Mouse (Mus musculus): ENCODE data around the gene Trub2. TPM values are rescaled to one million over a fixed set of nuclear protein-coding genes. Genes with fewer than 3 reads are reported as not detected.
A peak's percentile ranks its signal among the peaks of the same experiment; 100 is the strongest.

Gene Trub2
- total RNA-seq, 1 experiment: 78.5 TPM

- in situ Hi-C loops (cut with MboI; ENCODE audit: low sequenced_read_pairs in 2 of 2, unreplicated experiment in 2 of 2): no loop called here
- no peak for TF ChIP-seq ZNF384 (IDR thresholded peaks at IDR 0.05; ENCODE audit: low read depth, low read length)
- Histone ChIP-seq H3K36me3 (ENCODE audit: control insufficient read depth, insufficient read depth, low read length, poor library complexity, severe bottlenecking) (peaks cover 27% of the 10 kb centered on the region), H3K9ac (ENCODE audit: insufficient read depth, low read depth, low read length, poor library complexity, severe bottlenecking) (no peak overlapping the region), H3K9me3 (ENCODE audit: control insufficient read depth, insufficient read depth, low read depth, low read length) (no peaks in the 10 kb centered on the region), H3K4me3 (ENCODE audit: insufficient read depth in 1 of 2, low read depth in 1 of 2, low read length in 2 of 2, poor library complexity in 1 of 2, severe bottlenecking in 1 of 2) (no peak overlapping the region), H3K27ac (ENCODE audit: insufficient read depth, low read depth, low read length, poor library complexity, severe bottlenecking) (peak overlapping the region; percentile 56; the same call in 1 of the 2 replicates), H3K4me1 (ENCODE audit: control insufficient read depth in 2 of 2, insufficient read depth in 2 of 2, low read length in 2 of 2, poor library complexity in 1 of 2) (peaks cover 3 to 30% of the 10 kb centered on the region in 2 experiments; a peak in 3 of 4 replicates)
- DNase-seq (ENCODE audit: low read depth, low spot score): no peak
Observed at GRCm38 (mm10) chr2:29713501-29713900, 74.8 kb downstream of the Trub2 start.

- in situ Hi-C loops (cut with MboI; ENCODE audit: low sequenced_read_pairs in 2 of 2, unreplicated experiment in 2 of 2): no loop called here
- no peak for DNase-seq (ENCODE audit: low read depth, low spot score)
- Histone ChIP-seq H3K9ac (ENCODE audit: insufficient read depth, low read depth, low read length, poor library complexity, severe bottlenecking) (no peak overlapping the region), H3K9me3 (ENCODE audit: control insufficient read depth, insufficient read depth, low read depth, low read length) (no peaks in the 10 kb centered on the region), H3K4me3 (ENCODE audit: insufficient read depth in 1 of 2, low read depth in 1 of 2, low read length in 2 of 2, poor library complexity in 1 of 2, severe bottlenecking in 1 of 2) (no peak overlapping the region), H3K27ac (ENCODE audit: insufficient read depth, low read depth, low read length, poor library complexity, severe bottlenecking) (no peak overlapping the region), H3K4me1 (ENCODE audit: control insufficient read depth in 2 of 2, insufficient read depth in 2 of 2, low read length in 2 of 2, poor library complexity in 1 of 2) (peaks cover 3 to 33% of the 10 kb centered on the region in 2 experiments; a peak in 3 of 4 replicates), H3K36me3 (ENCODE audit: control insufficient read depth, insufficient read depth, low read length, poor library complexity, severe bottlenecking) (peaks cover 31% of the 10 kb centered on the region)
- no peak for TF ChIP-seq ZC3H11A (IDR thresholded peaks at IDR 0.05; ENCODE audit: borderline replicate concordance, low read depth, low read length)
- TF ChIP-seq MAFK (IDR thresholded peaks at IDR 0.05; ENCODE audit: insufficient read depth, low read depth, low read length): no peak
- TF ChIP-seq HCFC1 (IDR thresholded peaks at IDR 0.05; ENCODE audit: borderline replicate concordance, insufficient read depth, low read length): no peak
- TF ChIP-seq ZNF384 (IDR thresholded peaks at IDR 0.05; ENCODE audit: low read depth, low read length): no peak
- TF ChIP-seq CHD2 (IDR thresholded peaks at IDR 0.05; ENCODE audit: low read depth, low read length): no peak
Observed at GRCm38 (mm10) chr2:29711877-29712276, 76.4 kb downstream of the Trub2 start.

Other genes starting within 250 kb of the Trub2 start
- gene Rapgef1, start 168.8 kb downstream of the Trub2 start, total RNA-seq (2012; rRNA removed): 48.5 and 54.6 TPM in 2 replicates
- 0.27 and 0.42 TPM in 2 replicates for gene Gm13420, start 36.8 kb downstream of the Trub2 start, total RNA-seq (2012; rRNA removed)
- not detected in 2 replicates for gene Gm13547, start 29.2 kb downstream of the Trub2 start, total RNA-seq (2012; rRNA removed)
- 18.3 and 30.4 TPM in 2 replicates for gene Coq4, start 1.0 kb downstream of the Trub2 start, total RNA-seq (2012; rRNA removed)
- 38.9 and 47.7 TPM in 2 replicates for gene Slc27a4, start 14.1 kb upstream of the Trub2 start, total RNA-seq (2012; rRNA removed)
- gene Urm1, start 31.6 kb upstream of the Trub2 start, total RNA-seq (2012; rRNA removed): 44.3 and 50.8 TPM in 2 replicates
- 15.8 and 24.5 TPM in 2 replicates for gene Cercam, start 80.7 kb upstream of the Trub2 start, total RNA-seq (2012; rRNA removed)
- gene Odf2, start 100.7 kb upstream of the Trub2 start, total RNA-seq (2012; rRNA removed): 123 and 217 TPM in 2 replicates
- gene Gle1, start 146.9 kb upstream of the Trub2 start, total RNA-seq (2012; rRNA removed): 64.8 and 69.0 TPM in 2 replicates
- gene Sptan1, start 177.1 kb upstream of the Trub2 start, total RNA-seq (2012; rRNA removed): 340 and 423 TPM in 2 replicates